Mouse (Mus musculus) neural tube, embryonic 11.5 days (tissue): ENCODE measurements at regions not wholly inside any gene's neighbourhood (a gene's known extent, or its start where the extent isn't known, plus 50 kb on each side); places are given as distances from the start of the nearest gene placed in this dataset.
A peak's percentile ranks its signal among the peaks of the same experiment; 100 is the strongest.

ENCODE experiments used
- ATAC-seq: fragments of 200-750 bp; cut with Nextera tagmentation; 2 replicates; pipeline ENCODE4 v1.8.0; 2017; ENCODE audit warnings: moderate number of reproducible peaks, mild to moderate bottlenecking, moderate TSS enrichment, moderate library complexity; ENCODE audit not compliant: insufficient read depth, low FRiP score, low TSS enrichment
- DNase-seq: peaks from one replicate; pipeline ENCODE4 v3.0.0-alpha.2; 2015; ENCODE audit warnings: low spot score
- H3K27ac ChIP-seq: fragments of 300-500 bp; sonication (generic); 2 replicates; pipeline ENCODE4 v1.5.1; 2014; ENCODE audit warnings: low read depth, mild to moderate bottlenecking, low read length
- H3K27me3 ChIP-seq: fragments of 300-500 bp; sonication (generic); 2 replicates; pipeline ENCODE4 v1.6.1; 2014; ENCODE audit warnings: mild to moderate bottlenecking, low read length, mixed read lengths; ENCODE audit not compliant: control insufficient read depth, insufficient read depth
- H3K36me3 ChIP-seq: fragments of 300-500 bp; sonication (generic); 2 replicates; pipeline ENCODE4 v1.6.1; 2014; ENCODE audit warnings: mild to moderate bottlenecking, low read length, moderate library complexity, mixed read lengths; ENCODE audit not compliant: control insufficient read depth, insufficient read depth
- H3K4me1 ChIP-seq: fragments of 300-500 bp; sonication (generic); 2 replicates; pipeline ENCODE4 v1.6.1; 2014; ENCODE audit warnings: low read length, mixed read lengths; ENCODE audit not compliant: control insufficient read depth, insufficient read depth
- H3K4me2 ChIP-seq: fragments of 300-500 bp; sonication (generic); 2 replicates; pipeline ENCODE4 v1.6.1; 2014; ENCODE audit warnings: low read depth, mild to moderate bottlenecking, moderate library complexity
- H3K4me3 ChIP-seq: fragments of 300-500 bp; sonication (generic); 2 replicates; pipeline ENCODE4 v1.5.1; 2014; ENCODE audit warnings: low read depth, low read length
- H3K9ac ChIP-seq: fragments of 300-500 bp; sonication (generic); 2 replicates; pipeline ENCODE4 v1.6.1; 2014; ENCODE audit warnings: mild to moderate bottlenecking, low read length
- H3K9me3 ChIP-seq: fragments of 300-500 bp; sonication (generic); 2 replicates; pipeline ENCODE4 v1.6.1; 2016; ENCODE audit warnings: low read length; ENCODE audit not compliant: control insufficient read depth
- WGBS: fragments of 180-500 bp; shearing (Covaris S2); extraction: QIAGEN DNeasy Blood & Tissue Kit; methylation state at CpG from one replicate; pipeline ENCODE4 v1.1.7; 2014; 5-methylcytosine and 5-hydroxymethylcytosine counted together

- Histone ChIP-seq H3K9ac (no peak overlapping the region), H3K27ac (no peak overlapping the region), H3K4me3 (no peak overlapping the region), H3K4me1 (no peaks in the 10 kb centered on the region), H3K9me3 (no peaks in the 10 kb centered on the region), H3K4me2 (no peak overlapping the region), H3K36me3 (no peaks in the 10 kb centered on the region), H3K27me3 (no peaks in the 10 kb centered on the region)
- DNase-seq (no peak), ATAC-seq (no peak)
- WGBS: 84% methylated on average over 9 of the region's 9 CpGs
Observed at GRCm38 (mm10) chr1:73593653-73594385, 530.4 kb downstream of the Tns1 start.

- 48% methylated on average over 9 of the region's 9 CpGs for WGBS
- H3K27me3 ChIP-seq: no peaks in the 10 kb centered on the region
- H3K4me1 ChIP-seq: no peaks in the 10 kb centered on the region
- H3K9me3 ChIP-seq: no peaks in the 10 kb centered on the region
- DNase-seq (peak; percentile 16), ATAC-seq (peak; percentile 75)
- no peak overlapping the region for H3K4me2 ChIP-seq
- no peak overlapping the region for H3K9ac ChIP-seq
- H3K27ac ChIP-seq: no peak overlapping the region
- no peak overlapping the region for H3K4me3 ChIP-seq
- H3K36me3 ChIP-seq: no peaks in the 10 kb centered on the region
Observed at GRCm38 (mm10) chr1:73591342-73592099, 532.7 kb downstream of the Tns1 start.

DNA sequence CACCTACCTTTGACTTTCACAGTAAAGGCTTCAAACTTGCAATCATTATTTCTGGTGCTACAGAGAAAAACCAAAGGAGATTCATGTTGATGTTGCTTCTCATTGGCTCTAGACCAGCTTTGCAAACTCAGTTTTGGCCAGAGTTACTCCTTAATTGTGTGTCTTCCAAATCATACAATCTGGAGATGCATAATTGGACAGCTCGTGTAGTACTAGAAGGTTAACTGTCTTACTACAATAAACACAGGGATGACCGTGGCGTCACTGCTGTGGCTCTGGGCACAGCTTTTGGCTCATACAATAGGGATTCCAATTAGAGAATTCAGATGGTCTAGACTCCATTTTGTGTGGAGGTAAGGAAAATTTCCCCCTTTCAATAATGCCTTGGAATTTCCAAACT is 544.6 kb downstream of the Tns1 start:
- H3K4me2 ChIP-seq: no peak overlapping the region
- DNase-seq (no peak), ATAC-seq (no peak)
- H3K4me1 ChIP-seq: no peaks in the 10 kb centered on the region
- H3K27ac ChIP-seq: no peak overlapping the region
- no peaks in the 10 kb centered on the region for H3K36me3 ChIP-seq
- WGBS: 87% methylated on average over 3 of the region's 3 CpGs
- no peaks in the 10 kb centered on the region for H3K9me3 ChIP-seq
- H3K27me3 ChIP-seq: no peaks in the 10 kb centered on the region
- no peak overlapping the region for H3K9ac ChIP-seq
- no peak overlapping the region for H3K4me3 ChIP-seq

GRCm38 (mm10) chr1:73577019-73577418 is 547.2 kb downstream of the Tns1 start:
- Histone ChIP-seq H3K9me3 (no peaks in the 10 kb centered on the region), H3K27ac (no peak overlapping the region), H3K4me3 (no peak overlapping the region), H3K4me1 (no peaks in the 10 kb centered on the region), H3K9ac (no peak overlapping the region), H3K4me2 (no peak overlapping the region), H3K36me3 (no peaks in the 10 kb centered on the region), H3K27me3 (no peaks in the 10 kb centered on the region)
- ATAC-seq (no peak), DNase-seq (no peak)
- WGBS: 83% methylated on average over 1 of the region's 1 CpGs

DNA sequence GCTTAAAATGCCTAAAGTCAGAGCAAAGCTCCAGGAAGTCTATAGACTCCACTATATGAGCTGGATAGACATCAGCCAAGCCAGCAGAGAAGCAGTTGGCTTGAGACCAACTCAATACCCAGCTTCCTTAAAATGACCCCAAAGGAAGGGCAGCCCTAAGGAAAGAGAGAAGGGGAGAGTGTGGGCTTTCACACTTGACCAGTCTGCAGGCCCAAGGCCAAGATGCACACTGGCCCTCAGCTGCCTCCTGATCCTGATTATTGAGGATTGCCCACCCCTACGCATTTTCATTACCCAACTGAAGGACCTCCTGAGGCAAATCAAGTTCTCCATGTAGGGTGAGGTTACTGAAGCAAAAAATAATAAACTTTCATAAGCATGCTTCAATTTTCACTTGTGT is 548.6 kb downstream of the Tns1 start:
- Histone ChIP-seq H3K27me3 (no peaks in the 10 kb centered on the region), H3K27ac (no peak overlapping the region), H3K9me3 (no peaks in the 10 kb centered on the region), H3K4me2 (no peak overlapping the region), H3K9ac (no peak overlapping the region), H3K4me3 (no peak overlapping the region), H3K4me1 (no peaks in the 10 kb centered on the region), H3K36me3 (no peaks in the 10 kb centered on the region)
- no peak for DNase-seq
- 82% methylated on average over 1 of the region's 1 CpGs for WGBS
- no peak for ATAC-seq

DNA sequence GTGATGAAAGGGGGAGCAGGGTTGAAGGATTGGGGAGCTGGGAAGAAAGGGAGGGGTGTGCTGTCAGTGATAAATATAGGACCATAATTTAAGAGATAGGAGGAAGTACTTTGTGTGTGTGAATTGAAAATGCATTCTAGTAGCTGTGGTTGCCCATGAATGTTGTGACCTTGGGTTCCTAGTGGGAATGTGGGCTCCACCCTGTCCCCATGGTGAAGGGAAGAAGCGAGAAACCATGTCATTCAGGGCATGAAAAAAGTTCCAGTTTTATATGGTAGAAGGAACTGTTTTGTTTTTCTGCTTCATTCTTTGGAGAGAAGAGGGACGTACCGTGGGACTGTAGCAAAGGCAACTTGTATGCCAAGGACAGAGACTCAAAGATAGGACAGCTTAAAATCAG is 553.3 kb downstream of the Tns1 start:
- ATAC-seq: no peak
- Histone ChIP-seq H3K4me2 (no peak overlapping the region), H3K36me3 (no peaks in the 10 kb centered on the region), H3K27ac (no peak overlapping the region), H3K9me3 (no peaks in the 10 kb centered on the region), H3K9ac (no peak overlapping the region), H3K4me3 (no peak overlapping the region), H3K27me3 (no peaks in the 10 kb centered on the region), H3K4me1 (no peaks in the 10 kb centered on the region)
- 82% methylated on average over 3 of the region's 3 CpGs for WGBS
- DNase-seq: no peak

GRCm38 (mm10) chr1:73566770-73567169 is 551.1 kb upstream of the Tnp1 start:
- H3K9me3 ChIP-seq: no peaks in the 10 kb centered on the region
- no peak overlapping the region for H3K4me3 ChIP-seq
- H3K9ac ChIP-seq: no peak overlapping the region
- 87% methylated on average over 3 of the region's 3 CpGs for WGBS
- H3K27me3 ChIP-seq: no peaks in the 10 kb centered on the region
- DNase-seq: no peak
- no peaks in the 10 kb centered on the region for H3K4me1 ChIP-seq
- no peak overlapping the region for H3K4me2 ChIP-seq
- no peak overlapping the region for H3K27ac ChIP-seq
- no peak for ATAC-seq
- no peaks in the 10 kb centered on the region for H3K36me3 ChIP-seq

DNA sequence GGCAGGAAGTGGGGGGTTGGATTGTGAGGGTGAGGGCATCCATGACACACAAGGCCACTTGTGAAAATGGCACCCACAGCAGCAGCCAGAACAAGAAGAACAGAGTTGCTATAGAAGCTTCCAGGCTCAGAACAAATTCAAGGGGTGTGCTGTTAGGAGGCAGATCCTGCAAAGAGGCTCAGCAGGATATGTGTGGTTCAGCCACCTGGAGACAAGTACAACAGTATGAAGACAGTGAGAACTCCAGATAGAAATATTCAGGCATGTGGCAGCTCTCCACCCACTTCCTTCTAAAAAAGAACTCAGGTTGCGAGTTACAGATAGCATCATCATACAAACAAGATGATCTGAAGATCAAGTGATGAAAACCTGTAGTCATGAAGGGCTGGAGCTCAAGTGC is 544.9 kb upstream of the Tnp1 start:
- H3K4me1 ChIP-seq: no peaks in the 10 kb centered on the region
- no peaks in the 10 kb centered on the region for H3K27me3 ChIP-seq
- no peak overlapping the region for H3K9ac ChIP-seq
- no peaks in the 10 kb centered on the region for H3K36me3 ChIP-seq
- no peaks in the 10 kb centered on the region for H3K9me3 ChIP-seq
- H3K4me2 ChIP-seq: no peak overlapping the region
- ATAC-seq (no peak), DNase-seq (no peak)
- H3K27ac ChIP-seq: no peak overlapping the region
- 87% methylated on average over 1 of the region's 1 CpGs for WGBS
- H3K4me3 ChIP-seq: no peak overlapping the region

GRCm38 (mm10) chr1:73547877-73548276 is 532.2 kb upstream of the Tnp1 start:
- H3K36me3 ChIP-seq: no peaks in the 10 kb centered on the region
- DNase-seq (no peak), ATAC-seq (no peak)
- H3K27ac ChIP-seq: no peak overlapping the region
- WGBS: 87% methylated on average over 3 of the region's 3 CpGs
- no peak overlapping the region for H3K4me2 ChIP-seq
- H3K9ac ChIP-seq: no peak overlapping the region
- H3K27me3 ChIP-seq: no peaks in the 10 kb centered on the region
- H3K4me3 ChIP-seq: no peak overlapping the region
- H3K4me1 ChIP-seq: no peaks in the 10 kb centered on the region
- no peaks in the 10 kb centered on the region for H3K9me3 ChIP-seq
